Mouse (Mus musculus) embryo, embryonic 10.5 days (tissue): ENCODE measurements around the gene Tedc2.

Experiments
- DNase-seq: peaks from one replicate; pipeline ENCODE4 v3.0.0-alpha.2; 2015; ENCODE audit warnings: low spot score

Gene Tedc2

DNA sequence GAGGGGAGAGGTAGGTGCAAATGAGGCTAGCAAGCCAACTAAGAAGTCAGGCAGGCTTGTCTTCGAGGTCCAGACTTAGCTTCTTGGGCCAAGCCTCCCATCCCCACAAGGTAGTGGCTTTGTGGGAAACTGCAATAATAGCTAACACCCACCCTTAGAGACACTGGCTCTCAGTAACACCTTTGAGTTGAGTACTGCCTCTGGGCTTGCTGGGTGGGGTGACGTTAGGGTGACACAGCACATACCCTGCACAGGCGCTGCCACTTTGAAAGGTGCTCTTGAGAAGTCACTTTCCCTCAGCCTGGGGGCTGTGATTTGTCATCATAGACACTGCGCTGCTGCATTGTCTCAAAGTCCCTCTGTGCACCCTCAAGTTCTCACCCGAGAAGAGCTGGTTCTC lies 26.9 kb downstream of the Tedc2 start:
- no peak for DNase-seq

GRCm38 (mm10) chr17:24193268-24193667 lies 27.4 kb downstream of the Tedc2 start:
- no peak for DNase-seq

- no peak for DNase-seq
These were observed 27.8 kb downstream of the Tedc2 start for GRCm38 (mm10) chr17:24192848-24193247.

DNA sequence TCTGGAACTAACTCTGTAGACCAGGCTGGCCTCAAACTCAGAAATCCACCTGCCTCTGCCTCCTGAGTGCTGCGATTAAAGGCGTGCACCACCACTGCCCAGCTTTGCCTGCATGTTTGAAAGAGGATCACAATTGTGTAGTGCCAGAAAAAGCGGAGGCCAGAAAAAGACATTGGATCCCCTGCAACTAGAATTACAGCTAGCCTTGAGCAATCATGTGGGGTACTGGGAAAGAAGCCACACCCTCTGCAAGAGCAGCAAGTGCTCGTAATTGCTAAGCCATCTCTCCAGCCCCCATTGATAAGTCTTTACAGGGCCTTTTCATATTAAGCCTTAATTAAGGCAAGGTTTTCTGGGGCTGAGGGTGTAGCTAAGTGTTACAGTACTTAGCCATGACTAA lies 29.2 kb downstream of the Tedc2 start:
- no peak for DNase-seq

GRCm38 (mm10) chr17:24190934-24191333 lies 29.7 kb downstream of the Tedc2 start:
- DNase-seq, result no peak

GRCm38 (mm10) chr17:24174259-24174658 lies 46.4 kb downstream of the Tedc2 start:
- no peak for DNase-seq

GRCm38 (mm10) chr17:24173423-24173822 lies 47.2 kb downstream of the Tedc2 start:
- peak; percentile 87 for DNase-seq

DNA sequence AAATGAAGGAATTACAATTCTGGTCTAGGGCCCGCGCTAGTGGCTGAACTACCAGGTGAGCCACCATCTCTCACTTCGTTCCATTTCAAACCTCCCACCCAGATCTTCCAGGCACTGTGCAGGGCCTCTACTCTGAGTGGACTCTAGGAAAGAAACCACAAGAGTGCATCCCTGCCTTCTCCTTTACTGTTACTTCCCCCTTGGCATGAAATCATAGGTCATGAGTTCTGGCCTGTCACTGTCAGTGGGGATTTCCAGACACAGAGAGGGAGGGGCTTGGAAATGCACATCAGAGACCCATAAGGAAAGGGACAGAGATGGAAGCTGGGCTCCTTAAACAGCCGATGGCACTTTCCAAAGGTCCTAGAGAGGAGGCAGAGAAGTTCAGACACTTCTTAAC lies 48.9 kb downstream of the Tedc2 start:
- DNase-seq, result no peak

DNA sequence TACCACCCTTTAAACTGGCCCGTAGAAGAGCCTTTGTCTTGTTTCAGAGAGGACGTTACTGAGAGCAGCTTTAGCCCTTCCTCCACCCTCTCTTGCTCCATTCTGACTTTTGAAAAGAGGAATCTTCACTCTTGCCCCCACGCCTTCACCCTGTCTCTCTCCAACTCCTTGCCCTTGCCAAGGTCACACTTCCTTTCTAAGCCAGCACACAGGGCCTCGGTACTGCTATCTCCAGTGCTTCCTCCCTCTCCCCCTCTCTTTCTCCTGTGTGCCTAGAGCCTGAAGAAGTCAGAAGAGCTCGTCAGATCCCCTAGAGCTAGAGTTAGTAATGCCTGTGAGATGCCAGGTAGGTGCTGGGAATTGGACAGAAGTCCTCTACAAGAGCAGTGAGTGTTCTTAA lies 49.9 kb downstream of the Tedc2 start:
- DNase-seq, result no peak

GRCm38 (mm10) chr17:24170125-24170524 lies 50.5 kb downstream of the Tedc2 start:
- DNase-seq, result no peak

- peak; percentile 96 for DNase-seq
These were observed 51.2 kb downstream of the Tedc2 start, which contains the start of gene Atp6v0c for GRCm38 (mm10) chr17:24169317-24170065. TSS of gene Atp6v0c (minus strand) at chr17:24169702.

GRCm38 (mm10) chr17:24168590-24169277 lies 51.9 kb downstream of the Tedc2 start:
- peak; percentile 67 for DNase-seq

DNA sequence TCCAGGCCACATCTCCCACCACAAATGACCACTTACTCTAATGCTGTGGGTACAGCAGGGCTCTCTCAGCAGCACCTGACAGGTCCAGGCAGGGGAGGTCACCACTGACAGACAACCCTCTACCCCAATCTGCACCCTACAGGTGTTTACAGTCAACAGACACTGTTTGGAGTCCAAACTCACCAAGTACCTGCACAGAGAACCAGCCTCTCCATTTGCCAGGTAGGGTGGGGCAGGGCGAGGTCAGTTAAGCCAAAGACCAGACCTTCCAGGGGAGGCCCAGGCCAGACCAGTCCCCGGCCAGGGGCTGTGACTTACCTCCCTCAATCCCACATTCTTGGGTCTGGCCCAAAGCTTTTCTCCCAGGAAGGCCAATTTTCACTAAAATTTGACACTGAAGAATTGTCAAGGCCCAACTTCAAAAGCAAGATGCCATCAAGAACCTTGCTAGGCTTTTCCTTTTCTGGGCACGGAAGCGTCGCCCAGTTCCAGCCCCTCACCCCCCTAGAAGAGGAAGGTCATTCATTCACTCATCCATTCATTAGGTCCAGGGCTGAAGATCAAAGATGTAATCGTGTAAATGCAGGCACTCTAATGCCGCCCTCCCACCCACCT lies 52.7 kb downstream of the Tedc2 start:
- no peak for DNase-seq

GRCm38 (mm10) chr17:24167120-24167519 lies 53.5 kb downstream of the Tedc2 start:
- no peak for DNase-seq
